Mouse (Mus musculus) E14TG2a.4 (cell line): ENCODE data around the gene Tnfrsf9.

Source experiments
- H3K27me3 ChIP-seq: 2 replicates; pipeline ENCODE4 v1.6.1; 2014; ENCODE audit warnings: low read length, control low read depth; ENCODE audit not compliant: insufficient read depth
- H3K36me3 ChIP-seq: 2 replicates; pipeline ENCODE4 v1.6.1; 2014; ENCODE audit warnings: low read length, control low read depth; ENCODE audit not compliant: insufficient read depth
- H3K4me1 ChIP-seq: replicated peaks from 2 replicates; pipeline ENCODE4 v1.6.1; 2014; ENCODE audit warnings: low read depth, low read length, control low read depth
- H3K4me3 ChIP-seq: replicated peaks from 2 replicates; pipeline ENCODE4 v1.5.1; 2014; ENCODE audit warnings: mild to moderate bottlenecking, low read length
- H3K9me3 ChIP-seq: 2 replicates; pipeline ENCODE4 v1.6.1; 2014; ENCODE audit warnings: low read length, control low read depth
- CTCF ChIP-seq: conservative IDR thresholded peaks from 2 replicates; pipeline ENCODE4 v1.5.1; 2014; ENCODE audit warnings: low read length
- NANOG ChIP-seq: IDR thresholded peaks from 2 replicates; pipeline ENCODE4 v1.6.1; 2014; ENCODE audit warnings: borderline replicate concordance, low read length, mixed read lengths
- POU5F1 ChIP-seq: IDR thresholded peaks from 2 replicates; pipeline ENCODE4 v1.6.1; 2014; ENCODE audit warnings: low read length, borderline replicate concordance

Tnfrsf9 gene

DNA sequence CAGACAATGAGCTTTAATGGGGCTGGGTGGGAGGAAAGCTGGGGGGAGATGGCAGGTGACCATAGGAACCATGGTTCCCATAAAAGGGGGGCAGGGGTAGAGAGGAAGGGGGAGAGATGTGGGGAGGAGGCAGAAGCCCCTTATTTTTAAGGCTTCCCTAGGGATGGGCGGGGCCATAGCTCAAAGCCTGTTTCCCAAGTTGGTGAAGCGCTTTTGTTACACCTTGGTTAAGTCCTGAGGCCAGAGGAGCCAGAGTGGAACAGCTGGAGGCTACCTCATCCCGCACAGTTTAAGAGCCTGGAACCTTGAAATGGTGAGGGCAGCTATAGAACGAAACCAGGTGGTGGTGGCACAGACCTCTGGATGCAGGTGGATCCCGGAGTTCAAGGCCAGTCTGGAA is 26.5 kb upstream of the Tnfrsf9 start:
- no peak overlapping the region for H3K4me3 ChIP-seq
- TF ChIP-seq POU5F1 (no peak), CTCF (no peak), NANOG (no peak)
- no peaks in the 10 kb centered on the region for H3K36me3 ChIP-seq
- peaks cover 8% of the 10 kb centered on the region; the same call in 1 of the 2 replicates for H3K27me3 ChIP-seq
- H3K9me3 ChIP-seq: no peaks in the 10 kb centered on the region
- peaks cover 55% of the 10 kb centered on the region for H3K4me1 ChIP-seq

DNA sequence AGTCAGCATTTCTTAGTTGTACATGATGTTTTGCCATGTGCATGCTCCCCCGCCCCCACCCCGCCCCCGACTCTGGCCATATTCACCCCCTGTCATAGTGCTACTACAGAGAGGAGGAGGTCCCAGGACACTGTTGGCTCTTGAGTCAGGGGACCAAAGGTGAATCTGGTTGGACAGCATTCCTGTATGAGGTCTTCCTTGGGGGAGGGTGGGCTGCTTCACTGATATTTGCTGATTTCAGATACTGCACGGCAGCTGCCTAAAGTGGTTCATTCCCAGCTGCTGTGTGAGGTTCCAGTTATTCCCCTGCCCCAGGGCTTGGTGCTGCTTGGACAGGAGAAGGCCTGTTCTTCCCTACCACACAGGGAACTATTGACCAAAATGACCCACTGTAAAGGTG is 25.9 kb upstream of the Tnfrsf9 start:
- Histone ChIP-seq H3K27me3 (peaks cover 8% of the 10 kb centered on the region; the same call in 1 of the 2 replicates), H3K4me1 (peaks cover 60% of the 10 kb centered on the region), H3K36me3 (no peaks in the 10 kb centered on the region), H3K9me3 (no peaks in the 10 kb centered on the region), H3K4me3 (no peak overlapping the region)
- TF ChIP-seq POU5F1 (no peak), NANOG (no peak), CTCF (no peak)

DNA sequence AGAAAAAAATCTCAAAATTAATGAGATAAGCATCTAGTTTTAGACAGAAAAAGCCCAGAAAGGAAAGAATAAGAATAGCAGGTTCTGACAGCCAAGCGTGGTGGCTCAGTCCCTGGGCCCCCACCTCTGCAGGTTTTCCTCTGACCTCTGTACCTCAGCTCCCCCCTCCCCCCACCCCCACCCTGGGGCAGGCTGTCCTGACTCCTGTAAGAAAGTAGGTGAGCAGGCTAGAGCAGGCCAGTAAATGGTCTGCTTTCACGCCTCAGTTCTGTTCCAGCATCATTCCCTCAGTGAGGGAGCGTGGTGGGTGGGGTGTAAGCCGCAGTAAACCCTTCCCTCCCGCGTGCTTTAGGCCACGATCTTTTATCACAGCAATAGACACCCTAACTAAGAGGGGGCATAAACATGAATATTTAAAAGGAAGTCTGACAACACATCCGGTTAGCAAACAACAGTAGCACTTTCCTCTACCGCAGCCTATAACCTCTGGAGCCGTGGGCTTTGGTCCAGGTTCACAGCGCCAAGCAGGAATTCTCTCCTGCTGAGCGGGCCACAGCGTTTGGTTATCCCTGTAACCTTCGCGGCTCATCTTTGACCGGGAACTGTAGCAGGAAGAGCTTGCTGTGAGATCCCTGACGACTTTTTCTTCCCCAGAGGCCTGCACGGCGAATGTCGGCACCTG is 24.9 kb upstream of the Tnfrsf9 start:
- Histone ChIP-seq H3K4me3 (peak overlapping the region; percentile 43), H3K36me3 (no peaks in the 10 kb centered on the region), H3K27me3 (peaks cover 8% of the 10 kb centered on the region; the same call in 1 of the 2 replicates), H3K9me3 (no peaks in the 10 kb centered on the region), H3K4me1 (peaks cover 67% of the 10 kb centered on the region)
- no peak for TF ChIP-seq NANOG
- no peak for TF ChIP-seq CTCF
- no peak for TF ChIP-seq POU5F1

DNA sequence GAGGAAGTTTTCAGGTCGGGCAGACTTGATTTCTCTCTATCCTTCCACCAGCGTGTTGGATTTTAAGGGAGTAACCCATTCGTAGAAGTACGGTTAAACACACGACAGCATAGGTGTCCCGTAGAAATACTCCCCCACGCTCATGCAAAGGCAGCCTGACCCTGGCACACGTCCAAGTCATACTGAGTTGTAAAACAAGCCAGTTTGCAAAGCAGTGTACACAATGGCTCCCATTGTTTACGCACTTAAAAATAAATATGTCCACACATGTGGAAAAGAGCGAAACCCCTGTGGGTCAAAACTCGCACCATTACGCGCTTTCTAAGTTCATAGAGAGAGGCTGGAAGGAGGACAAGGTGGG is 24.4 kb upstream of the Tnfrsf9 start:
- TF ChIP-seq CTCF (no peak), NANOG (no peak), POU5F1 (no peak)
- no peaks in the 10 kb centered on the region for H3K9me3 ChIP-seq
- no peaks in the 10 kb centered on the region for H3K36me3 ChIP-seq
- H3K4me1 ChIP-seq: peaks cover 67% of the 10 kb centered on the region
- H3K4me3 ChIP-seq: peak overlapping the region; percentile 43
- H3K27me3 ChIP-seq: peaks cover 8% of the 10 kb centered on the region; the same call in 1 of the 2 replicates

DNA sequence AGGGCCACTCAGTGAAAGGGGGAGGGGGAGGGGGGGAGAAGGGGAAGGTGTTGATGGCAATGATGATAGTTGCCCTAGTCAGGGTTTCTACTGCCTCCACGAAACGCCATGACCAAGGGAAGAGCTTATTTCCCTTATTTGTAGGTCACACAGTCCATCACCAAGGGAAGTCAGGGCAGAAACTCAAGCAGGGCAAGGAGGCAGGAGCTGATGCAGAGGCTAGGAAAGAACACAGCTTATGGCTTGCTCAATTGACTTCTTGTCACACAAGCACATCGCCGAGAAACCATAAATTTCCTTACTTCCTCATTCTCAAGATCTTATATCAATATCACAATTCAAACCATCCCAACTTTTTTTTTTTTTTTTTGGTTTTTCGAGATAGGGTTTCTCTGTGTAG is 23.1 kb upstream of the Tnfrsf9 start:
- peaks cover 8% of the 10 kb centered on the region; the same call in 1 of the 2 replicates for H3K27me3 ChIP-seq
- H3K9me3 ChIP-seq: no peaks in the 10 kb centered on the region
- no peak overlapping the region for H3K4me3 ChIP-seq
- peaks cover 81% of the 10 kb centered on the region for H3K4me1 ChIP-seq
- no peak for TF ChIP-seq NANOG
- TF ChIP-seq POU5F1: no peak
- TF ChIP-seq CTCF: no peak
- H3K36me3 ChIP-seq: peaks cover 7% of the 10 kb centered on the region

DNA sequence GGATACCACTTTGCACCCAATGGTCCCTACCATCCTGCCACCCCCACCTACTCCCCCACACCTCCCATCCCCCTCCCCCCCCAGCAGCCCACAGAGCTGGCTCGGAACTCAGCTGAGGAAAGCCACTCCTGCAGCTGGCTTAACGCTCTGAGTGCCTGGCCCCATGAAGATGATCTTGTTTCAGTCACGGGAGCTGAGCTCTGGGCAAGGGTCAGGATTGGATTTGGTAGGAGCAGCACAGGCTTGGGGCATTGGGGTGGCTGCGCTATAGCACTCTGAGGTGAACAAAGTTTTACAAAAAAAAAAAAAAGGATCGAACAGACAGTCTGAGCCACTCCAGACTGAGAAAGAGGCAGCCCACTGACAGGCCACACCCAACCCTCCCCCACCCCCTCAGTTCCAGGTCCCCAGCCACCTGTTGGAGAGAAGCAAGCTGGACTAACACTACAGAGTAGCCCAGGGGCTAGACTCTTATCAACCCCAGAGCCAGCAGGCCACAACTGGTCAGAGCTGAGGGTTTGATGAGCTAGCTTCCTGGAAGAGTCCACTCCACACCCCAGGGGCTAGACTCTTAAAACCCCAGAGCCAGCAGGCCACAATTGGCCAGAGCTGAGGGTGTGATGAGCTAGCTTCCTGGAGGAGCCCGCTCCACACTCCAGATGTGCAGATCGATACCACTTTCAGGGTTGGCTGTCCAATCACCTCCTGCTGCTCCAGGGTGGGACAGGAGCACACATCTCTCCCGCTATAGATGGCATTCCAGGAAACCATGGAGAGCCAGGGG is 19.5 kb upstream of the Tnfrsf9 start:
- Histone ChIP-seq H3K9me3 (no peaks in the 10 kb centered on the region), H3K4me3 (0 out of 2 replicates have a peak overlapping the region, but pooled peaks have one; percentile 26), H3K36me3 (peaks cover 42% of the 10 kb centered on the region), H3K4me1 (peaks cover 91% of the 10 kb centered on the region), H3K27me3 (peaks cover 8% of the 10 kb centered on the region; the same call in 1 of the 2 replicates)
- no peak for TF ChIP-seq POU5F1
- no peak for TF ChIP-seq CTCF

DNA sequence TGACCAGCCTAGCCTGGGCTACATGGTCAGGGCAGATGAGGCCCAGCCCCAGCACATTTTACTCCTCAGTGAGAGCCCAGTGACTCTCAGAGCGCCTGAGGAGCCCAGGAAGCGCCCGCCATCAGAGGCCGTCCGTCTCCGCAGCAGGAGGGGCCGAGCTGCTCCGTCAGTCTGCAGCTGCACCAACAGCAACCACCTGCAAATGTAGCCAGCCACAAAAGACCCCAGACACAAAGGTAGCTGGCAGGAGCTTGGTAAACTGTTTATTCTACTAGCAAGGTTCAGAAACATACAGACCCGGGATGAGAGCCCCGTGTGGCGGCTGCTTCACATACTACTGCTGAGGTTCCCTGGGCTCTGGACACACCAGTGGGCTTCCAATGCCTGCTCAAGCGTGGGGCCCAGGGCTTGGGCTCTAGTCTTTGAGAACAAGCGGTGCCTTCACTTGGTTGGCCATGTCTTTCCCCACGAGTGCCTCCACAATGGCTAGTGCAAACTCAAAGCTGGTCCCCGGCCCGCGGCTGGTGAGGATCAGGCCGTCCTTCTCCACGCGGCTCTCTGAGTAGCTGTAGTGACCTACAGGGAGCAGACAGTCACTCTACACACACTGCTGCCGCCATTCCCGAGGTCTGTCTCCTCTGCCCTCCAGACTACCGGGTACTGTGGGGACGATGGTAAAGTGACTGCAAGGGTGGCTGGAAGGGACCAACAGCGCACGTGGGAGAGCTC is 17.3 kb upstream of the Tnfrsf9 start:
- H3K27me3 ChIP-seq: no peaks in the 10 kb centered on the region; the same call in 1 of the 2 replicates
- H3K4me3 ChIP-seq: peak overlapping the region; percentile 55
- H3K4me1 ChIP-seq: peaks cover 95% of the 10 kb centered on the region
- H3K36me3 ChIP-seq: peaks cover 61% of the 10 kb centered on the region
- TF ChIP-seq CTCF (no peak), NANOG (no peak), POU5F1 (no peak)
- H3K9me3 ChIP-seq: no peaks in the 10 kb centered on the region

DNA sequence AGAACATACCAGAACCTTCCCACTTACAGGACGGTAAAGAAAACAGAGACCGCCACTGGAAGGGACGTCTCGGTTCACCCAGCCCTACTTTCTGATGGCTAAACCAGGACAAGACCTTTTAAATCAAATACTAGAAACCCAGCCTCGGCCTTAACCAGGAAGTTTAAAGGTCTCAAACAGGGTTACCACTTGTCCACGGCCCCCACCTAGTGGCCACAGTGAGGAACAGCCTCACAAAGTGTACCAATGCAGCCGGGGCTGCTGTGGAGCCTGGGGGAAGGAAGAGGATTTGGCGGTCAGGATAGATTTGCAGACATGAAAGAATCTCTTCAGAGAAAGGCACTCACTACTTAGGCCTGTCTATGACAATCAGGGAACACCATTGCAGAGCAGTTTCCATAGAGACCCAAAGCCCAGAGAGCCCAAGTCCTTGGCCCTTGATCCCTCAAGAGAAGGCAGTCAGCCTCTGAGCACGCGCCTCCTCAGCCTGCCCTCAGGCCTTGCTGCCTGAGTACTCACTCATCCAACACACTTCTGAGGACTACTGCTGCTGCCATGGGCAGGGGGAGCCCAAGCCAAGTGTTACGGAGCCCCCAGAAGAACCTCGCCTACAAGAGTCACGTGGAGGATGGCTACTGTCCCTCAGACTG is 15.5 kb upstream of the Tnfrsf9 start:
- peaks cover 96% of the 10 kb centered on the region for H3K4me1 ChIP-seq
- TF ChIP-seq NANOG: no peak
- peak; percentile 76 for TF ChIP-seq CTCF
- no peaks in the 10 kb centered on the region for H3K9me3 ChIP-seq
- H3K27me3 ChIP-seq: no peaks in the 10 kb centered on the region
- H3K36me3 ChIP-seq: peaks cover 79% of the 10 kb centered on the region
- H3K4me3 ChIP-seq: peak overlapping the region; percentile 55
